Mouse (Mus musculus) G1E (cell line): ENCODE results near the gene Nipa2.

Experiments used
- CTCF ChIP-seq: IDR thresholded peaks from 2 replicates; pipeline ENCODE4 v1.5.1; 2012; ENCODE audit warnings: low read depth, low read length, inconsistent platforms, mixed read lengths
- GATA1 ChIP-seq: IDR thresholded peaks from 2 replicates; pipeline ENCODE4 v1.6.1; 2012; ENCODE audit warnings: borderline replicate concordance, low read length, inconsistent platforms, mixed read lengths

- TF ChIP-seq CTCF (no peak), GATA1 (no peak)
These were observed 4.4 kb downstream of the Nipa2 start for GRCm38 (mm10) chr7:55957916-55958315.
